Mouse (Mus musculus) embryonic facial prominence, embryonic 13.5 days (tissue): Measurements from ENCODE around the gene Ppil1. TPM values are rescaled to one million over a fixed set of nuclear protein-coding genes. Genes with fewer than 3 reads are reported as not detected.
"Not testable (repeated sequence)": the region's sequence is repeated elsewhere in the genome, so short reads cannot be mapped to it uniquely, and the experiment has no call there.

Experiments used
- ATAC-seq: fragments of 200-750 bp; cut with Nextera tagmentation; 2 replicates; pipeline ENCODE4 v1.8.0; 2017; ENCODE audit warnings: low read depth; ENCODE audit not compliant: insufficient number of reproducible peaks, insufficient read depth, low FRiP score, low TSS enrichment
- H3K27ac ChIP-seq: fragments of 300-500 bp; sonication (generic); 2 replicates; pipeline ENCODE4 v1.5.1; 2015; ENCODE audit warnings: moderate library complexity, mild to moderate bottlenecking, inconsistent platforms
- H3K27me3 ChIP-seq: fragments of 300-500 bp; sonication (generic); 2 replicates; pipeline ENCODE4 v1.6.1; 2015; ENCODE audit warnings: mild to moderate bottlenecking, inconsistent platforms
- H3K36me3 ChIP-seq: fragments of 300-500 bp; sonication (generic); 2 replicates; pipeline ENCODE4 v1.6.1; 2015; ENCODE audit warnings: mild to moderate bottlenecking, inconsistent platforms
- H3K4me1 ChIP-seq: fragments of 300-500 bp; sonication (generic); 2 replicates; pipeline ENCODE4 v1.6.1; 2015; ENCODE audit warnings: inconsistent platforms
- H3K4me2 ChIP-seq: fragments of 300-500 bp; sonication (generic); 2 replicates; pipeline ENCODE4 v1.6.1; 2015; ENCODE audit warnings: moderate library complexity, mild to moderate bottlenecking, inconsistent platforms
- H3K4me3 ChIP-seq: fragments of 300-500 bp; sonication (generic); 2 replicates; pipeline ENCODE4 v1.5.1; 2015; ENCODE audit warnings: mild to moderate bottlenecking, inconsistent platforms
- H3K9ac ChIP-seq: fragments of 300-500 bp; sonication (generic); 2 replicates; pipeline ENCODE4 v1.6.1; 2015; ENCODE audit warnings: mild to moderate bottlenecking, inconsistent platforms
- H3K9me3 ChIP-seq: fragments of 300-500 bp; sonication (generic); 2 replicates; pipeline ENCODE4 v1.6.1; 2016; ENCODE audit warnings: inconsistent platforms
- WGBS: fragments of 180-500 bp; shearing (Covaris S2); methylation state at CpG from one replicate; pipeline ENCODE4 v1.1.7; 2015; ENCODE audit warnings: mixed read lengths; 5-methylcytosine and 5-hydroxymethylcytosine counted together
- polyA plus RNA-seq: library from polyadenylated mRNA; unstranded; fragments of >200 nt; fragmentation: Nextera tagmentation; extraction: Ambion mirVana; gene quantifications from 2 replicates; pipeline ENCODE4 v1.2.1, GENCODE M21; 2015

Ppil1 gene
- polyA plus RNA-seq, 1 experiment from 2014 or later: 162 TPM

GRCm38 (mm10) chr17:29273889-29274288 lies 9.9 kb upstream of the Ppil1 start:
- H3K9me3 ChIP-seq: no peaks in the 10 kb centered on the region
- H3K27ac ChIP-seq: no peak overlapping the region
- ATAC-seq: no peak
- H3K4me3 ChIP-seq: no peak overlapping the region
- H3K27me3 ChIP-seq: no peaks in the 10 kb centered on the region
- WGBS: 77% methylated on average over 11 of the region's 11 CpGs
- peaks cover 6% of the 10 kb centered on the region; the same call in 1 of the 2 replicates for H3K36me3 ChIP-seq
- H3K4me2 ChIP-seq: no peak overlapping the region
- 0 out of 2 replicates have a peak overlapping the region, but pooled peaks have one; percentile 11 for H3K9ac ChIP-seq
- H3K4me1 ChIP-seq: peaks cover 6% of the 10 kb centered on the region

GRCm38 (mm10) chr17:29273156-29273555 lies 9.2 kb upstream of the Ppil1 start:
- Histone ChIP-seq H3K27me3 (no peaks in the 10 kb centered on the region), H3K4me1 (peaks cover 8% of the 10 kb centered on the region), H3K9me3 (no peaks in the 10 kb centered on the region), H3K9ac (no peak overlapping the region), H3K36me3 (peaks cover 6% of the 10 kb centered on the region; the same call in 1 of the 2 replicates), H3K4me3 (no peak overlapping the region), H3K27ac (no peak overlapping the region), H3K4me2 (no peak overlapping the region)
- 82% methylated on average over 7 of the region's 7 CpGs for WGBS
- no peak for ATAC-seq

GRCm38 (mm10) chr17:29270148-29270698 lies 6.2 kb upstream of the Ppil1 start:
- Histone ChIP-seq H3K36me3 (no peaks in the 10 kb centered on the region), H3K4me1 (peaks cover 15% of the 10 kb centered on the region), H3K27me3 (no peaks in the 10 kb centered on the region), H3K4me3 (peak overlapping the region; percentile 87), H3K27ac (no peak overlapping the region), H3K4me2 (peak overlapping the region; percentile 66), H3K9me3 (no peaks in the 10 kb centered on the region), H3K9ac (peak overlapping the region; percentile 97; the same call in 1 of the 2 replicates)
- ATAC-seq: no peak
- WGBS: 90% methylated on average over 9 of the region's 9 CpGs

DNA sequence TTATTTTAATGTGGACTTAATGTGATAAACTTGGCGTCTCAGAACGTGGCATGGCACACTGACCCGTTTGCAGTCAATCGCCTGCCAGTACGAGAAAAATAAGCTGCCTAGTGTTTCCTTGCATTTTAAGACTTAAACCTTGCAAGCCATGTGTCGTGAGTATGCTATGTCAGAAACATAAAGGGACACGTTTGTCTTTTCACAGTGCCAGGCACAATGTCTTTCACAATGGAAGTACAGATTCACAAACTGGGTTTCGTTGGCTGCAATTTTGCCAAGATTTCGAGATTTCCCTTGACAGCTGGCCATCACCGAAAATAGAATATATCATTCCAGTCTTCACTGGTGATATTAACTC lies 5.3 kb upstream of the Ppil1 start:
- Histone ChIP-seq H3K4me2 (peak overlapping the region; percentile 66), H3K27ac (peak overlapping the region; percentile 95), H3K27me3 (no peaks in the 10 kb centered on the region), H3K4me3 (peak overlapping the region; percentile 87), H3K36me3 (no peaks in the 10 kb centered on the region), H3K4me1 (peaks cover 19% of the 10 kb centered on the region), H3K9me3 (no peaks in the 10 kb centered on the region), H3K9ac (peak overlapping the region; percentile 97)
- no peak for ATAC-seq
- WGBS: 19% methylated on average over 10 of the region's 10 CpGs

GRCm38 (mm10) chr17:29268682-29269348 lies 4.8 kb upstream of the Ppil1 start, which contains the start of gene BC004004:
Gene BC004004, plus strand, starts transcription at chr17:29268788.
- Histone ChIP-seq H3K9me3 (no peaks in the 10 kb centered on the region), H3K9ac (peak within 1 kb of the TSS; percentile 97), H3K4me2 (peak within 1 kb of the TSS; percentile 66), H3K27ac (peak within 1 kb of the TSS; percentile 95), H3K4me3 (peak within 1 kb of the TSS; percentile 87), H3K36me3 (no peaks in the 10 kb centered on the region), H3K4me1 (peaks cover 21% of the 10 kb centered on the region), H3K27me3 (no peaks in the 10 kb centered on the region)
- WGBS: under 1% methylated on average over 53 of the region's 63 CpGs
- peak; percentile 81 for ATAC-seq

DNA sequence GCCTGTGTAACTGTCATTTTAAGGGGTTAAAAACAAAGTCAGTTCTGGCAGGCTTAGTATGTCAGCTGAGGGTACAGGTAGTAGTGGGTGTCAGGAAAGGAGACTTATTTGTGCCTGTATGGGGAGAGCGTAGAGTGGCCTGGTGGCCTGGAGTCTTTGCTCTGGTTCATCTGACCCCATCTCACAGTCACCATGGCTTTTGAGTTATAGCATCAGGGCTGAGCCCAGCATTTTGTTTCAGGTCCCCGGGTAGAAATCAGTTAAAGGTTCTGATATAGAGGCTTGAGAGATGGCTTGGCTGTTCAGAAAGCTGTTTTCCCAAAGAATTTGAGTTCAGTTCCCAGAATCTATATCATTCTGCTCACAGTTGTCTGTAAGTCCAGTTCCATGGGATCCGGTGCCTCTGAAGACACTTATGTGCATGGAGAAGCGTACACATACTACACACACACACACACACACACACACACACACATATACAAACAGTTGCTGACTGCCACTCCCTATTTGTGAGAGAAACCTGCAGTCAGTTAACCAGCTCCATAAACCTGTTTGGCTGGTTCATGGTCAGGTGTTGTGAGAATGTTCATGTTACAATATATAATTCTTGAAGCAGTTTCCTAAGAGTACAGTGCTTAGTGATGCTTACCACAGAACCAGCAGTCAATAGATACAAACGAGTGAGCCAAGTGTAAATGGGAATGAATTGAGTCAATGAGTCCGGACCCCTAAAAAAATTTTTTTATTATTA lies 4.1 kb upstream of the Ppil1 start:
- H3K4me1 ChIP-seq: peaks cover 22% of the 10 kb centered on the region

GRCm38 (mm10) chr17:29267040-29267439 lies 3.1 kb upstream of the Ppil1 start:
- not testable (repeated sequence) for H3K27me3 ChIP-seq, H3K9ac ChIP-seq, H3K9me3 ChIP-seq, ATAC-seq, H3K36me3 ChIP-seq, H3K4me3 ChIP-seq, H3K4me2 ChIP-seq, H3K27ac ChIP-seq
- H3K4me1 ChIP-seq: peaks cover 33% of the 10 kb centered on the region
- WGBS: 90% methylated on average over 2 of the region's 2 CpGs

More for the DNA sequence above, 4.1 kb upstream of the Ppil1 start:
- 50% methylated on average over 6 of the region's 6 CpGs for WGBS
- H3K4me3 ChIP-seq: peak overlapping the region; percentile 87
- ATAC-seq: no peak; the same call in 1 of the 2 replicates
- H3K9ac ChIP-seq: peak overlapping the region; percentile 97
- H3K27ac ChIP-seq: peak overlapping the region; percentile 95
- no peaks in the 10 kb centered on the region for H3K9me3 ChIP-seq
- H3K27me3 ChIP-seq: no peaks in the 10 kb centered on the region
- H3K4me2 ChIP-seq: peak overlapping the region; percentile 66
- no peaks in the 10 kb centered on the region for H3K36me3 ChIP-seq

DNA sequence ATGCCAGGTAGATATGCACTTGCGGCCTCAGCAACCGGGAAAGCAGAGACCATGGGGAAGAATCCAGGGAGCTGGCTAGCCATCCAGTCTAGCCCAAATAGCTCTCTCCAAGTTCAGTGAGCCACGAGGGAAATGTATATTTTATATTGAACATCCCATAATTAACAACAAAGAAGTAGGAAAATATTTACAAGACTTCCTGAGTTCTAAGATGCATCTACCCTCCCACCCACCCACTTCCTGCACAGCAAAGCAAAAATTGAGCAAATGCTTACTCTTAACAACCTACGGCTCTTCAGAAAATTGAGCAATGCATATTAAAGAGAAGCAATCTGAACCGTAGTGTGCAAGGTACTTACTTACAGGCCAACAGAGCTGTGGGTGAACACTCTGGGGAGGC lies 774 bp upstream of the Ppil1 start:
- Histone ChIP-seq H3K36me3 (peaks cover 21% of the 10 kb centered on the region), H3K9me3 (no peaks in the 10 kb centered on the region), H3K27ac (peak overlapping the region; percentile 99), H3K4me3 (peak overlapping the region; percentile 86; the same call in 1 of the 2 replicates), H3K4me1 (peaks cover 46% of the 10 kb centered on the region), H3K27me3 (no peaks in the 10 kb centered on the region), H3K9ac (peak overlapping the region; percentile 89), H3K4me2 (peak overlapping the region; percentile 76)
- no peak for ATAC-seq
- 88% methylated on average over 5 of the region's 5 CpGs for WGBS

- H3K4me1 ChIP-seq: peaks cover 43% of the 10 kb centered on the region
- under 1% methylated on average over 14 of the region's 14 CpGs for WGBS
- ATAC-seq: no peak
Measured at GRCm38 (mm10) chr17:29263417-29263816, 569 bp downstream of the Ppil1 start.

GRCm38 (mm10) chr17:29262259-29262649 lies 1.7 kb downstream of the Ppil1 start:
- no peak for ATAC-seq
- Histone ChIP-seq H3K9me3 (no peaks in the 10 kb centered on the region), H3K27me3 (no peaks in the 10 kb centered on the region), H3K36me3 (peaks cover 42% of the 10 kb centered on the region), H3K4me1 (peaks cover 38% of the 10 kb centered on the region), H3K4me2 (peak overlapping the region; percentile 76), H3K27ac (no peak overlapping the region), H3K9ac (peak overlapping the region; percentile 89), H3K4me3 (peak overlapping the region; percentile 86; the same call in 1 of the 2 replicates)
- 57% methylated on average over 2 of the region's 2 CpGs for WGBS

More at GRCm38 (mm10) chr17:29263417-29263816, 569 bp downstream of the Ppil1 start:
- H3K36me3 ChIP-seq: peaks cover 31% of the 10 kb centered on the region
- H3K9ac ChIP-seq: peak overlapping the region; percentile 89
- H3K4me2 ChIP-seq: peak overlapping the region; percentile 76
- no peaks in the 10 kb centered on the region for H3K27me3 ChIP-seq
- no peaks in the 10 kb centered on the region for H3K9me3 ChIP-seq
- H3K4me3 ChIP-seq: peak overlapping the region; percentile 86
- H3K27ac ChIP-seq: peak overlapping the region; percentile 99

DNA sequence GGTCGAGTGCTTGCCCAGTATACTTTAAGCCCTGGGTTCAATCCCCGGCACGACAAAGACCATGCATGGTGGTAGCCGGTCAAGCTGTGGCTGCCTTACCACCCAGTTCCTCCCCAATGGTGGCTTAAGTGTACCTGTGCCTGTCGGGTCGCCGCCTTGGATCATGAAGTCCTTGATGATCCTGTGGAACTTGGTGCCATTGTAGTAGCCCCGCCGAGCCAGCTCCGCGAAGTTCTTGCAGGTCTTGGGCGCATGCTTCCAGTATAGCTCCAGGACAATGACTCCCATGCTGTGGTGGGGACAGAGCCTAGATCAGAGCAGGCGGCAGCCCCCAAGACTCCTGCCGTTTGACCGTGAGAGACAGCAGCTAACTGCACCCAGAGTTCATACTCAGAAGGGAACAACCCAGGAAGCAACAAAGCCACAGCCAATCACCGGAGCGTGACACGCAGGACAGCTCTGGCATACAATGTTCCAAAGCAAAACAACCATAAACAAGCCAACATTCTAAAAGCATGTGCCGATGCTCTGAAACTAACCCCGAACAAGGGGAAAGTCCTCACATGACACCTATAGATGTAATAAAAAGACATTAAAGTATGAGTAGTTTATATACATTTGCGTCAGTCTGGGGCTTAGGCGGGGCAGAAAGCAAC lies 2.3 kb downstream of the Ppil1 start:
- Histone ChIP-seq H3K4me2 (peak overlapping the region; percentile 76), H3K9ac (no peak overlapping the region; the same call in 1 of the 2 replicates)

More for the DNA sequence above, 2.3 kb downstream of the Ppil1 start:
- 93% methylated on average over 22 of the region's 22 CpGs for WGBS
- Histone ChIP-seq H3K27ac (no peak overlapping the region), H3K4me3 (peak overlapping the region; percentile 11; the same call in 1 of the 2 replicates), H3K36me3 (peaks cover 47% of the 10 kb centered on the region), H3K9me3 (no peaks in the 10 kb centered on the region), H3K27me3 (no peaks in the 10 kb centered on the region), H3K4me1 (peaks cover 38% of the 10 kb centered on the region)
- no peak for ATAC-seq
